Mouse (Mus musculus) splenic B cell, adult 2 months (primary cell): ENCODE results near the gene Cacna1b.

Experiments
- DNase-seq: peaks from one replicate; pipeline ENCODE4 v3.0.0-alpha.2; 2011; ENCODE audit warnings: low read depth, low spot score
- H3K27me3 ChIP-seq: 2 replicates; pipeline ENCODE4 v1.6.1; 2012; ENCODE audit warnings: mild to moderate bottlenecking, low read length, moderate library complexity, mixed read lengths; ENCODE audit not compliant: control insufficient read depth, poor library complexity, insufficient read depth, severe bottlenecking
- H3K36me3 ChIP-seq: 2 replicates; pipeline ENCODE4 v1.6.1; 2012; ENCODE audit warnings: mild to moderate bottlenecking, low read length, moderate library complexity, mixed read lengths; ENCODE audit not compliant: control insufficient read depth, poor library complexity, insufficient read depth, severe bottlenecking

Cacna1b gene

DNA sequence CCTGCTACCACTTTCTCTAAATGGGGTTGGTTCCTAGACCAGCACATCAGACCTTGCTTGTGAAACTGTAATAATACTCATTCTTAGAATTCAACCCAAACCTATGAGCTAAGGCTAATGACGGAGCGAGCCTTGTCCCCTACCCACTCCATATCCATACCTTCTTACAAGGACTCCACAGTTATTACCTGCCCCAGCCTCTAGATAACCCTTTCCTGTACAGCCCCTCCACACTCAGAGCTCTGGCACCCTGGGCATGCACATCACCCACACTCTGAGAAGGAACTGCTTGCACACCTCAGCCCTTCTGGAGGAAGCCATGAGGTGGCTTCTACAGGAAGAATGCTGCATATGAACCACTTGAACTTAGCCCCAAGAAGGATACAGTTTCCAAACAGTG, 72.6 kb downstream of the Cacna1b start:
- Histone ChIP-seq H3K27me3 (no peaks in the 10 kb centered on the region), H3K36me3 (no peaks in the 10 kb centered on the region)
- DNase-seq, result no peak

DNA sequence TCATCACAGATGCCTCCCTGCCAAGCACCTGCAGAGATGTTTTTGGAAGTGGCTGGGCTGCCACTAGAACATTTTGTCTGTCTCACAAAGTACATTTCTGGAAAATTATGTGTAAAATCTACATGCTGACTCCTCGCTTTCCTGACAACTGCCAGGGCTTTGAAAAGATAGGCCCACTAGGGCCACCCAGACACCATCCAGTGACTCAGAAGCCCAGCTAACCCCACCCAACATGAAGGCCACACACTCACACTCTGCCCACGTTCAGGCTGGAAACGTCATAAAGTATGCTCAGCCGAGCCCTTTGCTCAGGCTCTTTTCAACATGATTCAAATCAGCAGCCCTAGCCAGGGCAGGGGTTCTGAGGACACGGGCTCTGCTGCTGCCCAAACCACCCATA, 77.6 kb downstream of the Cacna1b start:
- no peak for DNase-seq
- H3K36me3 ChIP-seq, result no peaks in the 10 kb centered on the region
- no peaks in the 10 kb centered on the region for H3K27me3 ChIP-seq

- no peaks in the 10 kb centered on the region for H3K36me3 ChIP-seq
- no peak for DNase-seq
- H3K27me3 ChIP-seq, result no peaks in the 10 kb centered on the region
Observed at GRCm38 (mm10) chr2:24684796-24685195, 78.2 kb downstream of the Cacna1b start.

GRCm38 (mm10) chr2:24683266-24683665, 79.7 kb downstream of the Cacna1b start:
- no peak for DNase-seq
- Histone ChIP-seq H3K27me3 (no peaks in the 10 kb centered on the region), H3K36me3 (no peaks in the 10 kb centered on the region)

GRCm38 (mm10) chr2:24680731-24681130, 82.2 kb downstream of the Cacna1b start:
- no peak for DNase-seq
- no peaks in the 10 kb centered on the region for H3K36me3 ChIP-seq

DNA sequence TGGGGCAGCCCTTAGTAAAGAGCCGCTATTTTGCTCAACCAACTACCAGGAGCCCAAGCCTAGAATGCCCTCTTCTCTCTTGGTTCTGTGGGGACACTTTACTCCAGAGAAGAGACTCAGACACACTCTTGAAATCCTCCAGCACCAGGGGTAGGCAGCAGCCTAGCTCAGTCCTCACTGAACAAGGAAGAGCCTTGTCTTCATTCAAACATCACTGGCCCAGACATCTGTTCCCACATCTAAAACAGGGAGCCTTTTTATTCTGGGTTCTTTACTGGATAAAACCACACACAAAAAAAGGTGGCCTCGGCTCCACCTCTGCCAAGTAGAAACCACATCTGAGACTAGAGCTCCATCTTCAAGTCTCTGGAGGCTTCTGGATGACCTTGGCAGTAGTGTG, 82.8 kb downstream of the Cacna1b start:
- H3K36me3 ChIP-seq, result no peaks in the 10 kb centered on the region
- DNase-seq, result no peak
- H3K27me3 ChIP-seq, result no peaks in the 10 kb centered on the region

More at GRCm38 (mm10) chr2:24680731-24681130, 82.2 kb downstream of the Cacna1b start:
- H3K27me3 ChIP-seq, result no peaks in the 10 kb centered on the region

DNA sequence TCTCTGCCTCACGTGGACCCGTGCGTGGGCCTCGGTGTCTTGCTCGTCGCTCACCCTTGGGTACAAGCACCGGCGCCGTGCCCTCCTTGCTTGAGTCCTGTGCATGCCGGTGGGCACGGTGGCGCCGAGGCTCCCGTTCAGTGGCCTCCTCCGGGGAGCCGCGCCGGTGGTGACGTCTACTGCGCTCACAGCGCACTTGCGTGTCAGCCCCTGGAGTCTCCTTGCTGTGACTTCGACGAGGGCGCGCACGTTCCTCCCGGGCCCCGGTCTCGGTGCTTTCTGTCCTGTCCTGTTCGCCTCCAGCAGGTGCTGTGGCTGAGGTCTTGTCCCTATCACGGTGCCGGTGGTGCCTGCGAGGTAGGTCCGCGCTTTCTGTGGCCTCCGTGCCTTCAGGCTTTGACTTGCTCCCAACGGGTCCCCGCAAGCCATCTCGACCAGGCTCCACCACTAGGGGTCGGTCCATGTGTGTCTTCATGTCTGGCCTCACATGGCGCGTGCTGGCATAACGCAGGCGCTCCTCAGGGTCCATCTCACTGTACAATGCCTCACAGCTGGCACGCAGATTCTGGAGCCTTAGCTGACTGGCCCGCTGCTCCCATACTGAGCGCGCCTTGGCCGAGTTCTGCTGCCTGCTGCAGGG, 83.8 kb downstream of the Cacna1b start:
- H3K36me3 ChIP-seq, result no peaks in the 10 kb centered on the region
- peak; percentile 45 for DNase-seq
- H3K27me3 ChIP-seq, result no peaks in the 10 kb centered on the region

GRCm38 (mm10) chr2:24678538-24678937, 84.4 kb downstream of the Cacna1b start:
- DNase-seq, result no peak
- Histone ChIP-seq H3K36me3 (no peaks in the 10 kb centered on the region), H3K27me3 (no peaks in the 10 kb centered on the region)

GRCm38 (mm10) chr2:24678110-24678509, 84.8 kb downstream of the Cacna1b start:
- Histone ChIP-seq H3K27me3 (no peaks in the 10 kb centered on the region), H3K36me3 (no peaks in the 10 kb centered on the region)
- DNase-seq, result no peak

DNA sequence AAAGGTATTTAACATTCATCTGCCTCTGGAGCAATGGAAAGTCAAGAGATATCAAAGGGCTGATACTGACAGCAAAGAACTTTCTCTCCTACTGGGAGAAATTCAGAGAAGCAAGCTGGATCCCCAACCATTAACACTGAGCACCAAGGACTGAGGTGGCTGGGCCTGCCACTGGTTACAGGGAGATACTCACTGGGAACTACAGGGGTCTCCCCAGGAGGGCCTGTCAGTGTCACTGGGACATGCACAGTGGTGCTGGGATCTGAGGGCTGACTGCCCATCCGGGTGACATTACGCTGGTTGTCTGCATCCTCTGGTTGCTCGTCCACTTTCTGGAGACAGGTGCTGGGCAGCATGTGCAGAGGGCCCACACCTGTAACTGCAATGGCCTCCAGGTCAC, 85.3 kb downstream of the Cacna1b start:
- DNase-seq, result no peak
- no peaks in the 10 kb centered on the region for H3K36me3 ChIP-seq

GRCm38 (mm10) chr2:24674432-24675006, 88.4 kb downstream of the Cacna1b start:
- no peaks in the 10 kb centered on the region for H3K36me3 ChIP-seq
- no peak for DNase-seq
- H3K27me3 ChIP-seq, result no peaks in the 10 kb centered on the region

More for the DNA sequence above, 85.3 kb downstream of the Cacna1b start:
- H3K27me3 ChIP-seq, result no peaks in the 10 kb centered on the region

- no peak for DNase-seq
- Histone ChIP-seq H3K27me3 (no peaks in the 10 kb centered on the region), H3K36me3 (no peaks in the 10 kb centered on the region)
Observed at GRCm38 (mm10) chr2:24668598-24668997, 94.4 kb downstream of the Cacna1b start.

- Histone ChIP-seq H3K36me3 (no peaks in the 10 kb centered on the region), H3K27me3 (no peaks in the 10 kb centered on the region)
- DNase-seq, result no peak
Observed at GRCm38 (mm10) chr2:24664678-24665257, 98.2 kb downstream of the Cacna1b start.

- H3K27me3 ChIP-seq, result no peaks in the 10 kb centered on the region
- DNase-seq, result no peak
- no peaks in the 10 kb centered on the region for H3K36me3 ChIP-seq
Observed at GRCm38 (mm10) chr2:24659150-24659775, 103.7 kb downstream of the Cacna1b start.

GRCm38 (mm10) chr2:24648503-24648902, 114.4 kb downstream of the Cacna1b start:
- no peak for DNase-seq
- Histone ChIP-seq H3K27me3 (no peaks in the 10 kb centered on the region), H3K36me3 (no peaks in the 10 kb centered on the region)
